Mouse (Mus musculus): ENCODE results near the gene Lgi2. TPM values are rescaled to one million over a fixed set of nuclear protein-coding genes. Genes with fewer than 3 reads are reported as not detected.
A peak's percentile ranks its signal among the peaks of the same experiment; 100 is the strongest.

The Lgi2 gene
- polyA plus RNA-seq, 1 experiment from 2014 or later, result 1.5 TPM

- no peaks in the 10 kb centered on the region for H3K36me3 ChIP-seq (ENCODE audit: control insufficient read depth, insufficient read depth)
- no peak for ATAC-seq (replicated peaks; ENCODE audit: extremely low read depth, insufficient read depth, low FRiP score)
- no peaks in the 10 kb centered on the region for H3K9me3 ChIP-seq (replicated peaks; ENCODE audit: control insufficient read depth, low read length)
- WGBS, result 73% methylated on average over 4 of the region's 4 CpGs
- H3K27ac ChIP-seq (ENCODE audit: low read length), result no peak overlapping the region
- no peak overlapping the region for H3K4me3 ChIP-seq (ENCODE audit: low read length)
- H3K4me1 ChIP-seq (ENCODE audit: control insufficient read depth, insufficient read depth, low read length), result no peaks in the 10 kb centered on the region
- H3K4me2 ChIP-seq (ENCODE audit: low read depth, low read length), result no peak overlapping the region
- no peaks in the 10 kb centered on the region for H3K27me3 ChIP-seq (ENCODE audit: control insufficient read depth, insufficient read depth, low read length)
- no peak overlapping the region for H3K9ac ChIP-seq (ENCODE audit: low read length)
These were observed 22.4 kb upstream of the Lgi2 start for GRCm38 (mm10) chr5:52588650-52589049.

- Histone ChIP-seq H3K9me3 (replicated peaks; ENCODE audit: control insufficient read depth, low read length) (no peaks in the 10 kb centered on the region), H3K4me2 (ENCODE audit: low read depth, low read length) (no peak overlapping the region), H3K27ac (ENCODE audit: low read length) (no peak overlapping the region), H3K4me3 (ENCODE audit: low read length) (no peak overlapping the region), H3K9ac (ENCODE audit: low read length) (no peak overlapping the region), H3K27me3 (ENCODE audit: control insufficient read depth, insufficient read depth, low read length) (no peaks in the 10 kb centered on the region), H3K36me3 (ENCODE audit: control insufficient read depth, insufficient read depth) (no peaks in the 10 kb centered on the region), H3K4me1 (ENCODE audit: control insufficient read depth, insufficient read depth, low read length) (no peaks in the 10 kb centered on the region)
- ATAC-seq (replicated peaks; ENCODE audit: extremely low read depth, insufficient read depth, low FRiP score), result no peak
- 51% methylated on average over 9 of the region's 9 CpGs for WGBS
These were observed 21.1 kb upstream of the Lgi2 start for GRCm38 (mm10) chr5:52587291-52587733.

GRCm38 (mm10) chr5:52572572-52572971 is 6.3 kb upstream of the Lgi2 start:
- Histone ChIP-seq H3K36me3 (ENCODE audit: control insufficient read depth, insufficient read depth) (no peaks in the 10 kb centered on the region), H3K4me3 (ENCODE audit: low read length) (no peak overlapping the region), H3K27me3 (ENCODE audit: control insufficient read depth, insufficient read depth, low read length) (no peaks in the 10 kb centered on the region), H3K4me2 (ENCODE audit: low read depth, low read length) (no peak overlapping the region), H3K9me3 (replicated peaks; ENCODE audit: control insufficient read depth, low read length) (peaks cover 24% of the 10 kb centered on the region), H3K4me1 (ENCODE audit: control insufficient read depth, insufficient read depth, low read length) (no peaks in the 10 kb centered on the region), H3K9ac (ENCODE audit: low read length) (no peak overlapping the region), H3K27ac (ENCODE audit: low read length) (no peak overlapping the region)
- WGBS, result 25% methylated on average over 1 of the region's 1 CpGs
- no peak for ATAC-seq (replicated peaks; ENCODE audit: extremely low read depth, insufficient read depth, low FRiP score)

GRCm38 (mm10) chr5:52570746-52571145 is 4.5 kb upstream of the Lgi2 start:
- no peak for ATAC-seq (replicated peaks; ENCODE audit: extremely low read depth, insufficient read depth, low FRiP score)
- H3K4me3 ChIP-seq (ENCODE audit: low read length), result no peak overlapping the region
- no peak overlapping the region for H3K4me2 ChIP-seq (ENCODE audit: low read depth, low read length)
- H3K4me1 ChIP-seq (ENCODE audit: control insufficient read depth, insufficient read depth, low read length), result no peaks in the 10 kb centered on the region
- peaks cover 22% of the 10 kb centered on the region for H3K9me3 ChIP-seq (replicated peaks; ENCODE audit: control insufficient read depth, low read length)
- H3K9ac ChIP-seq (ENCODE audit: low read length), result no peak overlapping the region
- WGBS, result 42% methylated on average over 6 of the region's 6 CpGs
- H3K27ac ChIP-seq (ENCODE audit: low read length), result no peak overlapping the region
- no peaks in the 10 kb centered on the region for H3K36me3 ChIP-seq (ENCODE audit: control insufficient read depth, insufficient read depth)
- peaks cover 4% of the 10 kb centered on the region; the same call in 1 of the 2 replicates for H3K27me3 ChIP-seq (ENCODE audit: control insufficient read depth, insufficient read depth, low read length)

DNA sequence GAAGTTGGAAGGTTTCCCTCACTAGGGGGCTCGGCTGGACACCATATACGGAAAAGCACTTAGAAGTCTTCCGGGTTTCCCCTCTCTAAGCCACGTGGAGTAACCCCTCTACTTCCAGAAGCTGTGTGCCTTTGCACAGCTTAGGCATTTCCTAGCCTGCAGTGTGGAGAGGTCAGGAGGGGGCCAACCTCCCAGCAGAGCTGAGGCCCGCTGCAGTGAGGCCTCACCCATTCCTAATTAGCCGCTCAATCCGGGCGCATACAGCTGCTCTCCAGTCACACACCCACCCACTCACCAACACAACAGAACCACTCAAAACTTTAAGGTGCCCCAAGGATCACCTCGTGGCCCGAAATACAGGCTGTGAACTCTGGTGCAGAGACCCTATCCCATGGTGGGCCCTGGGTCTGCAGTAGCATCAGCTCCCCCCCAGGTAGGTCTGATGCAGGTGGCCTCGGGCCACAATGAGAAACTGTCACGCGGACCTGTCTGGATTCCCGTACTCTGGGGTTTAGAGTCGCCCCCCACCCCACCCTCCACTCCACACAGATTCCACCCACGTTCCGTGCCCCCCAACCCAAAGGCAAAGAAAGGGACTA is 949 bp downstream of the Lgi2 start:
- 7% methylated on average over 17 of the region's 17 CpGs for WGBS
- H3K36me3 ChIP-seq (ENCODE audit: control insufficient read depth, insufficient read depth), result no peaks in the 10 kb centered on the region
- H3K9me3 ChIP-seq (replicated peaks; ENCODE audit: control insufficient read depth, low read length), result peaks cover 9% of the 10 kb centered on the region
- H3K4me2 ChIP-seq (ENCODE audit: low read depth, low read length), result peak overlapping the region; percentile 89
- no peak overlapping the region for H3K27ac ChIP-seq (ENCODE audit: low read length)
- peak overlapping the region; percentile 68 for H3K4me3 ChIP-seq (ENCODE audit: low read length)
- ATAC-seq (replicated peaks; ENCODE audit: extremely low read depth, insufficient read depth, low FRiP score), result no peak; the same call in 1 of the 2 replicates
- peaks cover 16% of the 10 kb centered on the region for H3K4me1 ChIP-seq (ENCODE audit: control insufficient read depth, insufficient read depth, low read length)
- peaks cover 11% of the 10 kb centered on the region for H3K27me3 ChIP-seq (ENCODE audit: control insufficient read depth, insufficient read depth, low read length)
- H3K9ac ChIP-seq (ENCODE audit: low read length), result peak overlapping the region; percentile 73

- peaks cover 20% of the 10 kb centered on the region for H3K4me1 ChIP-seq (ENCODE audit: control insufficient read depth, insufficient read depth, low read length)
- H3K27ac ChIP-seq (ENCODE audit: low read length), result no peak overlapping the region
- no peak overlapping the region for H3K4me2 ChIP-seq (ENCODE audit: low read depth, low read length)
- no peak overlapping the region for H3K4me3 ChIP-seq (ENCODE audit: low read length)
- no peak for ATAC-seq (replicated peaks; ENCODE audit: extremely low read depth, insufficient read depth, low FRiP score)
- no peaks in the 10 kb centered on the region for H3K36me3 ChIP-seq (ENCODE audit: control insufficient read depth, insufficient read depth)
- H3K27me3 ChIP-seq (ENCODE audit: control insufficient read depth, insufficient read depth, low read length), result peaks cover 11% of the 10 kb centered on the region
- H3K9ac ChIP-seq (ENCODE audit: low read length), result no peak overlapping the region
- WGBS, result 69% methylated on average over 3 of the region's 3 CpGs
- H3K9me3 ChIP-seq (replicated peaks; ENCODE audit: control insufficient read depth, low read length), result peaks cover 9% of the 10 kb centered on the region
These were observed 1.9 kb downstream of the Lgi2 start for GRCm38 (mm10) chr5:52564351-52564750.

DNA sequence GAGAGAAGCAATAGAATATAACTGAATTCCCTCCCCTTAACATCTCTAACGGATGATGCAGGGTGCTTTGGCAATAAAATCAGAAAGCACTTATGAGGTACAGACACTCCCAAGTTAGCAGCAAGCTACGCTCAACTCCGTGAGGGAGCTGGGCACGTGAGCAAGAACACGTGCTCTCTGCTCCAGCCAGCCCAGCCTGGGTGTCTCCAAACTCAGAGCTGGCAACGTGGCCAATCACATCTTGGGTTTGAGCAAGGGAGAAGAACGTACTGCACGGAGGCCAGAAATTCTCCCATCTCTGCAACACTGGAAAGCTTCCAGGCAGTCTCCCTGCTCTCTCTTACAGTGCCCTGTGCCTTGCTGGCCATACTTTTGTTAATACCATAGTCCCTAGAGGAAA is 6.0 kb downstream of the Lgi2 start:
- 46% methylated on average over 8 of the region's 8 CpGs for WGBS
- ATAC-seq (replicated peaks; ENCODE audit: extremely low read depth, insufficient read depth, low FRiP score), result peak; percentile 80
- Histone ChIP-seq H3K9ac (ENCODE audit: low read length) (no peak overlapping the region), H3K4me1 (ENCODE audit: control insufficient read depth, insufficient read depth, low read length) (peaks cover 16% of the 10 kb centered on the region), H3K4me3 (ENCODE audit: low read length) (no peak overlapping the region), H3K4me2 (ENCODE audit: low read depth, low read length) (no peak overlapping the region), H3K36me3 (ENCODE audit: control insufficient read depth, insufficient read depth) (no peaks in the 10 kb centered on the region), H3K27ac (ENCODE audit: low read length) (peak overlapping the region; percentile 21), H3K9me3 (replicated peaks; ENCODE audit: control insufficient read depth, low read length) (no peaks in the 10 kb centered on the region), H3K27me3 (ENCODE audit: control insufficient read depth, insufficient read depth, low read length) (peaks cover 1% of the 10 kb centered on the region; the same call in 1 of the 2 replicates)

- H3K9me3 ChIP-seq (replicated peaks; ENCODE audit: control insufficient read depth, low read length), result no peaks in the 10 kb centered on the region
- no peak overlapping the region for H3K9ac ChIP-seq (ENCODE audit: low read length)
- ATAC-seq (replicated peaks; ENCODE audit: extremely low read depth, insufficient read depth, low FRiP score), result no peak
- no peak overlapping the region for H3K27ac ChIP-seq (ENCODE audit: low read length)
- no peaks in the 10 kb centered on the region for H3K27me3 ChIP-seq (ENCODE audit: control insufficient read depth, insufficient read depth, low read length)
- WGBS, result 76% methylated on average over 7 of the region's 7 CpGs
- peaks cover 12% of the 10 kb centered on the region; the same call in 1 of the 2 replicates for H3K4me1 ChIP-seq (ENCODE audit: control insufficient read depth, insufficient read depth, low read length)
- H3K4me2 ChIP-seq (ENCODE audit: low read depth, low read length), result no peak overlapping the region
- no peaks in the 10 kb centered on the region for H3K36me3 ChIP-seq (ENCODE audit: control insufficient read depth, insufficient read depth)
- no peak overlapping the region for H3K4me3 ChIP-seq (ENCODE audit: low read length)
These were observed 10.7 kb downstream of the Lgi2 start for GRCm38 (mm10) chr5:52555526-52555925.

GRCm38 (mm10) chr5:52551318-52551632 is 15.0 kb downstream of the Lgi2 start:
- 52% methylated on average over 3 of the region's 3 CpGs for WGBS
- H3K4me2 ChIP-seq (ENCODE audit: low read depth, low read length), result no peak overlapping the region; the same call in 1 of the 2 replicates

More at GRCm38 (mm10) chr5:52551318-52551632, 15.0 kb downstream of the Lgi2 start:
- H3K36me3 ChIP-seq (ENCODE audit: control insufficient read depth, insufficient read depth), result no peaks in the 10 kb centered on the region
- H3K4me1 ChIP-seq (ENCODE audit: control insufficient read depth, insufficient read depth, low read length), result peaks cover 6% of the 10 kb centered on the region; the same call in 1 of the 2 replicates
- no peaks in the 10 kb centered on the region for H3K27me3 ChIP-seq (ENCODE audit: control insufficient read depth, insufficient read depth, low read length)
- H3K27ac ChIP-seq (ENCODE audit: low read length), result no peak overlapping the region
- H3K9ac ChIP-seq (ENCODE audit: low read length), result no peak overlapping the region
- no peak for ATAC-seq (replicated peaks; ENCODE audit: extremely low read depth, insufficient read depth, low FRiP score)
- no peak overlapping the region for H3K4me3 ChIP-seq (ENCODE audit: low read length)
- no peaks in the 10 kb centered on the region for H3K9me3 ChIP-seq (replicated peaks; ENCODE audit: control insufficient read depth, low read length)

All from heart, embryonic 16.5 days (tissue).